Mouse (Mus musculus) lung, adult 2 months (tissue): ENCODE data around the gene Fgf12.

Experiments
- CTCF ChIP-seq: fragments of 200-500 bp; IDR thresholded peaks from 2 replicates; pipeline ENCODE4 v1.5.1; 2011; ENCODE audit warnings: mild to moderate bottlenecking, low read length, control low read depth; ENCODE audit not compliant: insufficient read depth
- POLR2A ChIP-seq: fragments of 200-500 bp; IDR thresholded peaks from 2 replicates; pipeline ENCODE4 v1.6.1; 2011; ENCODE audit warnings: low read depth, mild to moderate bottlenecking, control low read depth, low read length, borderline replicate concordance; ENCODE audit errors: extremely low read depth

DNA sequence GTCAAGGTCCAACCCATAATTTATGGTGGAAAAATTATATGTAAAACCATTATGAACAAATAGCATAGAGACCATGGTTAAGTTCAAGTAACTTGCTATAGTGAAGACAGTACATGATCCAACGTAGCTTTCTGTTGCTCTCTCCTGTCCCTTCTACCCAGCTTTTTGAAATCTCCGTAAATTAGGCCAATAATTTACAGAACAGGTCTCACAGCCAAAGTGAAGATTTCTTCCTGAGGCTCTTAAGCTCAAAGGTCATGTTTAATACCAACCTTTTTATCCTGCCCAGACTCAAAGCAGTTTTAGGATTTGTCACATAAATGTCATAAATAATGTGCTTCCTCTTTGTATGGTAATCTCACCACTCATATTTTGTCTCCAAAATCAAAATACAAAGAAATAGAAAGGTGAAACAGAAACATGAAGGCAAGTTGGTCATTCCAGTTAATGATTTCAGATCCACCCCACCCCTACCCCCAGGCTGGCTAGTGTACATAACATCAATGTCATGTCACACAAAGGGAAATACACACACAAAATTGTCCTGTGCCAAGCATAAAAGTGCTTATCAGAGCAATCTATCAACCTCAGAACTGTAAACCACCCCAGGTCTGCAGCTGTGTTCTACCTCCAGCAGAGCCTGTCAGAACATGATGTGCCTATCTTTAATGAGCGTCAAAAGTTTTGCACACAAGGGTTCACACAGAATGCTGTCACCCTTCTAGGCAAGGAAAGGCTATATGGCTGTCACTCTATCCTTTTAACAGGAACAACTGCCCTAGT, 509.8 kb downstream of the Fgf12 start:
- no peak for TF ChIP-seq CTCF
- no peak for TF ChIP-seq POLR2A
